9 mouse cellular contexts compared by ENCODE assay signal in the genomic region with DNA sequence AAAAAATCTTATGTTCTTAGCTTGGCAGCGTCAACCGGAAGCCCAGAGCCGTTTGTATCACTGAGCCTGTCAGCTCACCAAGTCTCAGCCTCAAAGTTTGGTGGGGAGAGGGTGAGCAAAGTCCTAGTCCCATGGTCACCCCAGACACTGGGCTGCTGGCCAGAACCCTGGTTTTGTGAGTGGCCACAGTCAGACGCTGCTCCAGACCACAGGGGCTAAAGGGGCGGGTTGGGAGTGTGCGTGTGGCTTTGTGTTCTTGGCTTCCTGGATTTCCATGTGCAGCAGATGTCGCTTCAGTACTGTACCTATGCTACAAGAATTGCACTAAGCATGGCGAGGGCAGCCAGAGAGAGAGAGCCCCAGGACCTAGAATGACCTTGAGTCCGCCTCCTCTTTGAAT. TPM values are rescaled to one million over a fixed set of nuclear protein-coding genes. Genes with fewer than 3 reads are reported as not detected.
A peak's percentile ranks its signal among the peaks of the same experiment; 100 is the strongest.
DNase-seq lines count a peak whose midpoint lies in the region; ATAC-seq and TF ChIP-seq lines count a peak whose summit lies in the region.
"Had no signal": no experiment of that assay in that cellular context is flagged by ENCODE, and none has a peak within 500 bp of the region (broad histone marks: within the 10 kb centered on the region; RNA-seq: fewer than 3 reads in every experiment).

No protein-coding gene starts in this region.

- no peak overlapping the region for H3K9ac ChIP-seq in hindbrain, embryonic 11.5 days (ENCODE audit: low read depth, low read length)
- peak overlapping the region; percentile 69 for H3K9ac ChIP-seq in heart, embryonic 16.5 days (ENCODE audit: low read length)
- H3K9ac ChIP-seq in limb, embryonic 12.5 days (replicated peaks), result no peak overlapping the region; the same call in 1 of the 2 replicates
- no peak overlapping the region for H3K9ac ChIP-seq in midbrain, embryonic 11.5 days (ENCODE audit: low read length)

- H3K4me1 ChIP-seq in hindbrain, embryonic 10.5 days (replicated peaks), result peaks cover 61% of the 10 kb centered on the region
- H3K4me1 ChIP-seq in hindbrain, embryonic 11.5 days (replicated peaks; ENCODE audit: control insufficient read depth, insufficient read depth, low read length), result peaks cover 2% of the 10 kb centered on the region; the same call in 1 of the 2 replicates
- peaks cover 48% of the 10 kb centered on the region for H3K4me1 ChIP-seq in heart, embryonic 16.5 days (ENCODE audit: control insufficient read depth, insufficient read depth, low read length)
- H3K4me1 ChIP-seq in limb, embryonic 12.5 days (replicated peaks), result peaks cover 48% of the 10 kb centered on the region
- H3K4me1 ChIP-seq in thymus, adult 2 months (replicated peaks; ENCODE audit: control insufficient read depth, insufficient read depth, low read length), result peaks cover 23% of the 10 kb centered on the region
- H3K4me1 ChIP-seq in midbrain, embryonic 11.5 days (ENCODE audit: control insufficient read depth, insufficient read depth, low read length), result peaks cover 26% of the 10 kb centered on the region

- no peaks in the 10 kb centered on the region for H3K27me3 ChIP-seq in hindbrain, embryonic 10.5 days (ENCODE audit: insufficient read depth, poor library complexity, severe bottlenecking)
- no peaks in the 10 kb centered on the region for H3K27me3 ChIP-seq in hindbrain, embryonic 11.5 days (ENCODE audit: control insufficient read depth, insufficient read depth, low read length)
- H3K27me3 ChIP-seq in heart, embryonic 16.5 days (ENCODE audit: control insufficient read depth, insufficient read depth, low read length), result no peaks in the 10 kb centered on the region
- H3K27me3 ChIP-seq in limb, embryonic 12.5 days, result no peaks in the 10 kb centered on the region
- no peaks in the 10 kb centered on the region for H3K27me3 ChIP-seq in thymus, adult 2 months (ENCODE audit: control insufficient read depth, insufficient read depth, low read length)
- H3K27me3 ChIP-seq in midbrain, embryonic 11.5 days (ENCODE audit: control insufficient read depth, insufficient read depth, low read length), result no peaks in the 10 kb centered on the region

- H3K4me2 ChIP-seq in hindbrain, embryonic 11.5 days (replicated peaks; ENCODE audit: low read depth, low read length), result no peak overlapping the region
- peak overlapping the region; percentile 69 for H3K4me2 ChIP-seq in heart, embryonic 16.5 days (ENCODE audit: low read depth, low read length)
- no peak overlapping the region for H3K4me2 ChIP-seq in limb, embryonic 12.5 days
- no peak overlapping the region for H3K4me2 ChIP-seq in midbrain, embryonic 11.5 days

- DNase-seq in hindbrain, embryonic 10.5 days (ENCODE audit: low spot score), result no peak
- DNase-seq in hindbrain, embryonic 11.5 days (ENCODE audit: low spot score), result no peak
- DNase-seq in adrenal gland, postnatal 10 days, result peak; percentile 63
- DNase-seq in thymus, adult 2 months, result no peak
- DNase-seq in T-cell, adult 2 months (ENCODE audit: low spot score), result no peak
- DNase-seq in midbrain, embryonic 11.5 days (ENCODE audit: low spot score, missing footprints), result no peak

- WGBS in hindbrain, embryonic 10.5 days, result 90% methylated on average over 9 of the region's 9 CpGs
- WGBS in hindbrain, embryonic 11.5 days, result 87% methylated on average over 9 of the region's 9 CpGs
- WGBS in heart, embryonic 16.5 days, result 44% methylated on average over 9 of the region's 9 CpGs
- 87% methylated on average over 9 of the region's 9 CpGs for WGBS in limb, embryonic 12.5 days
- 64% methylated on average over 9 of the region's 9 CpGs for WGBS in thymus, adult 2 months
- 90% methylated on average over 9 of the region's 9 CpGs for whole genome bisulfite sequencing in midbrain, embryonic 11.5 days

- TF ChIP-seq CTCF in thymus, adult 2 months (IDR thresholded peaks at IDR 0.05; ENCODE audit: borderline replicate concordance, control insufficient read depth, extremely low read depth, insufficient read depth, low read length, poor library complexity), result no peak

- no peaks in the 10 kb centered on the region for H3K9me3 ChIP-seq in hindbrain, embryonic 10.5 days
- no peaks in the 10 kb centered on the region for H3K9me3 ChIP-seq in hindbrain, embryonic 11.5 days (ENCODE audit: control insufficient read depth, low read length)
- H3K9me3 ChIP-seq in heart, embryonic 16.5 days (replicated peaks; ENCODE audit: control insufficient read depth, low read length), result no peaks in the 10 kb centered on the region
- H3K9me3 ChIP-seq in limb, embryonic 12.5 days, result no peaks in the 10 kb centered on the region
- no peaks in the 10 kb centered on the region for H3K9me3 ChIP-seq in midbrain, embryonic 11.5 days (ENCODE audit: control insufficient read depth, low read length)

- no peak for ATAC-seq in hindbrain, embryonic 11.5 days (ENCODE audit: low FRiP score)
- no peak for ATAC-seq in heart, embryonic 16.5 days (replicated peaks; ENCODE audit: extremely low read depth, insufficient read depth, low FRiP score)
- no peak for ATAC-seq in limb, embryonic 12.5 days (ENCODE audit: insufficient number of reproducible peaks, insufficient read depth, low FRiP score, low TSS enrichment, low read depth)
- ATAC-seq in midbrain, embryonic 11.5 days (ENCODE audit: low FRiP score), result no peak

- peaks cover 6% of the 10 kb centered on the region; the same call in 1 of the 2 replicates for H3K36me3 ChIP-seq in hindbrain, embryonic 10.5 days
- no peaks in the 10 kb centered on the region for H3K36me3 ChIP-seq in hindbrain, embryonic 11.5 days (ENCODE audit: control insufficient read depth, insufficient read depth, low read length)
- H3K36me3 ChIP-seq in heart, embryonic 16.5 days (ENCODE audit: control insufficient read depth, insufficient read depth), result peaks cover 11% of the 10 kb centered on the region
- H3K36me3 ChIP-seq in limb, embryonic 12.5 days, result peaks cover 26% of the 10 kb centered on the region
- H3K36me3 ChIP-seq in thymus, adult 2 months (ENCODE audit: control insufficient read depth, insufficient read depth, low read length), result peaks cover 6% of the 10 kb centered on the region
- H3K36me3 ChIP-seq in midbrain, embryonic 11.5 days (ENCODE audit: control insufficient read depth, insufficient read depth, low read length), result no peaks in the 10 kb centered on the region

- peak overlapping the region; percentile 6 for H3K27ac ChIP-seq in hindbrain, embryonic 10.5 days
- H3K27ac ChIP-seq in hindbrain, embryonic 11.5 days (ENCODE audit: low read depth, low read length), result no peak overlapping the region
- H3K27ac ChIP-seq in heart, embryonic 16.5 days (ENCODE audit: low read length), result peak overlapping the region; percentile 99
- H3K27ac ChIP-seq in limb, embryonic 12.5 days, result peak overlapping the region; percentile 97; the same call in 1 of the 2 replicates
- H3K27ac ChIP-seq in thymus, adult 2 months (ENCODE audit: control insufficient read depth, insufficient read depth, low read length), result no peak overlapping the region; the same call in 1 of the 2 replicates
- H3K27ac ChIP-seq in midbrain, embryonic 11.5 days (ENCODE audit: low read depth, low read length), result no peak overlapping the region
- H3K27ac ChIP-seq: macrophage had no signal

- no peak for TF ChIP-seq POLR2A in thymus, adult 2 months (IDR thresholded peaks at IDR 0.05; ENCODE audit: control insufficient read depth, extremely low read depth, insufficient read depth, low read length, poor library complexity)

- no peak overlapping the region for H3K4me3 ChIP-seq in hindbrain, embryonic 10.5 days
- no peak overlapping the region for H3K4me3 ChIP-seq in hindbrain, embryonic 11.5 days (ENCODE audit: low read depth, low read length)
- no peak overlapping the region for H3K4me3 ChIP-seq in heart, embryonic 16.5 days (ENCODE audit: low read length)
- no peak overlapping the region for H3K4me3 ChIP-seq in limb, embryonic 12.5 days (replicated peaks)
- no peak overlapping the region for H3K4me3 ChIP-seq in thymus, adult 2 months (ENCODE audit: control insufficient read depth, insufficient read depth, low read length)
- no peak overlapping the region for H3K4me3 ChIP-seq in midbrain, embryonic 11.5 days (ENCODE audit: low read depth, low read length)

RNA-seq across cellular contexts. Expression of a gene that starts 3.2 kb away (rescaled TPM):
- polyA plus RNA-seq in hindbrain, embryonic 10.5 days (2016; fragmentation: Nextera tagmentation; extraction: Ambion mirVana), result 77.4 and 89.4 TPM in 2 replicates
- 71.5 and 71.9 TPM in 2 replicates for polyA plus RNA-seq in hindbrain, embryonic 11.5 days (2014; fragmentation: Nextera tagmentation; extraction: Ambion mirVana)
- 10 to 100 TPM; 65.8 to 68.8 TPM for total RNA-seq in adrenal gland, postnatal 10 days (2021)
- 60.5 and 61.7 TPM in 2 replicates for polyA plus RNA-seq in heart, embryonic 16.5 days (2015; fragmentation: Nextera tagmentation; extraction: Ambion mirVana)
- polyA plus RNA-seq in limb, embryonic 12.5 days (2016; fragmentation: Nextera tagmentation; extraction: Ambion mirVana), result 61.1 and 62.2 TPM in 2 replicates
- 57.5 and 65.6 TPM in 2 replicates for polyA plus RNA-seq in thymus, adult 2 months (2012; rRNA removed)
- 67.5 and 70.8 TPM in 2 replicates for polyA plus RNA-seq in midbrain, embryonic 11.5 days (2014; fragmentation: Nextera tagmentation; extraction: Ambion mirVana)

RNA-seq across cellular contexts. Expression of a gene that starts 4.2 kb away (rescaled TPM):
- 22.9 and 24.3 TPM in 2 replicates for polyA plus RNA-seq in hindbrain, embryonic 10.5 days (2016; fragmentation: Nextera tagmentation; extraction: Ambion mirVana)
- polyA plus RNA-seq in hindbrain, embryonic 11.5 days (2014; fragmentation: Nextera tagmentation; extraction: Ambion mirVana), result 24.0 and 26.1 TPM in 2 replicates
- total RNA-seq in adrenal gland, postnatal 10 days (2021), result 10 to 100 TPM; 42.3 to 49.2 TPM
- 60.6 and 69.8 TPM in 2 replicates for polyA plus RNA-seq in heart, embryonic 16.5 days (2015; fragmentation: Nextera tagmentation; extraction: Ambion mirVana)
- polyA plus RNA-seq in limb, embryonic 12.5 days (2016; fragmentation: Nextera tagmentation; extraction: Ambion mirVana), result 39.4 and 41.7 TPM in 2 replicates
- 189 and 211 TPM in 2 replicates for polyA plus RNA-seq in thymus, adult 2 months (2012; rRNA removed)
- 19.5 and 19.7 TPM in 2 replicates for polyA plus RNA-seq in midbrain, embryonic 11.5 days (2014; fragmentation: Nextera tagmentation; extraction: Ambion mirVana)

RNA-seq across cellular contexts. Expression of a gene that starts 14.8 kb away (rescaled TPM):
- 51.0 and 86.2 TPM in 2 replicates for polyA plus RNA-seq in hindbrain, embryonic 10.5 days (2016; fragmentation: Nextera tagmentation; extraction: Ambion mirVana)
- 79.4 and 84.8 TPM in 2 replicates for polyA plus RNA-seq in hindbrain, embryonic 11.5 days (2014; fragmentation: Nextera tagmentation; extraction: Ambion mirVana)
- 10 to 100 TPM; 31.0 to 44.5 TPM for total RNA-seq in adrenal gland, postnatal 10 days (2021)
- 40.8 and 40.9 TPM in 2 replicates for polyA plus RNA-seq in heart, embryonic 16.5 days (2015; fragmentation: Nextera tagmentation; extraction: Ambion mirVana)
- 55.4 and 59.4 TPM in 2 replicates for polyA plus RNA-seq in limb, embryonic 12.5 days (2016; fragmentation: Nextera tagmentation; extraction: Ambion mirVana)
- 85.4 and 97.4 TPM in 2 replicates for polyA plus RNA-seq in thymus, adult 2 months (2012; rRNA removed)
- 71.1 and 73.5 TPM in 2 replicates for polyA plus RNA-seq in midbrain, embryonic 11.5 days (2014; fragmentation: Nextera tagmentation; extraction: Ambion mirVana)

RNA-seq across cellular contexts. Expression of a gene that starts 28.3 kb away (rescaled TPM):
- 0.36 and 0.88 TPM in 2 replicates for polyA plus RNA-seq in hindbrain, embryonic 10.5 days (2016; fragmentation: Nextera tagmentation; extraction: Ambion mirVana)
- polyA plus RNA-seq in hindbrain, embryonic 11.5 days (2014; fragmentation: Nextera tagmentation; extraction: Ambion mirVana), result 0.68 and 0.93 TPM in 2 replicates
- not detected for total RNA-seq in adrenal gland, postnatal 10 days (2021)
- not detected in 2 replicates for polyA plus RNA-seq in heart, embryonic 16.5 days (2015; fragmentation: Nextera tagmentation; extraction: Ambion mirVana)
- not detected in 2 replicates for polyA plus RNA-seq in limb, embryonic 12.5 days (2016; fragmentation: Nextera tagmentation; extraction: Ambion mirVana)
- 0.06 and 0.15 TPM in 2 replicates for polyA plus RNA-seq in thymus, adult 2 months (2012; rRNA removed)
- polyA plus RNA-seq in midbrain, embryonic 11.5 days (2014; fragmentation: Nextera tagmentation; extraction: Ambion mirVana), result 0.72 and 1.8 TPM in 2 replicates
- polyA plus RNA-seq: macrophage had no signal

RNA-seq across cellular contexts. Expression of a gene that starts 36.2 kb away (rescaled TPM):
- 171 and 232 TPM in 2 replicates for polyA plus RNA-seq in hindbrain, embryonic 10.5 days (2016; fragmentation: Nextera tagmentation; extraction: Ambion mirVana)
- 187 and 192 TPM in 2 replicates for polyA plus RNA-seq in hindbrain, embryonic 11.5 days (2014; fragmentation: Nextera tagmentation; extraction: Ambion mirVana)
- total RNA-seq in adrenal gland, postnatal 10 days (2021), result 100 to 1,000 TPM; 100 to 104 TPM
- polyA plus RNA-seq in heart, embryonic 16.5 days (2015; fragmentation: Nextera tagmentation; extraction: Ambion mirVana), result 137 and 141 TPM in 2 replicates
- polyA plus RNA-seq in limb, embryonic 12.5 days (2016; fragmentation: Nextera tagmentation; extraction: Ambion mirVana), result 103 and 104 TPM in 2 replicates
- polyA plus RNA-seq in thymus, adult 2 months (2012; rRNA removed), result 60.5 and 72.8 TPM in 2 replicates
- polyA plus RNA-seq in midbrain, embryonic 11.5 days (2014; fragmentation: Nextera tagmentation; extraction: Ambion mirVana), result 154 and 155 TPM in 2 replicates

Comparison
In these comparisons a context has a peak if more than half of its experiments do, and no peak if none do; other contexts are left out.
1. H3K27ac ChIP-seq: peak in hindbrain, embryonic 10.5 days (single experiment), heart, embryonic 16.5 days (single experiment) and limb, embryonic 12.5 days (single experiment); none in hindbrain, embryonic 11.5 days (single experiment), thymus, adult 2 months (single experiment) and midbrain, embryonic 11.5 days (single experiment).